Mouse (Mus musculus) ES-Bruce4 (cell line): ENCODE measurements around the gene Tti1.
"Not testable (repeated sequence)": the region's sequence is repeated elsewhere in the genome, so short reads cannot be mapped to it uniquely, and the experiment has no call there.

Experiments used
- CTCF ChIP-seq: IDR thresholded peaks from one replicate; pipeline ENCODE4 v1.8.1; 2011; ENCODE audit warnings: low read depth, low read length
- EP300 ChIP-seq: IDR thresholded peaks from 2 replicates; pipeline ENCODE4 v1.6.1; 2011; ENCODE audit warnings: low read depth, low read length; ENCODE audit not compliant: insufficient read depth
- POLR2A ChIP-seq: IDR thresholded peaks from one replicate; pipeline ENCODE4 v1.8.1; 2011; ENCODE audit warnings: low read length; ENCODE audit not compliant: insufficient read depth

GRCm38 (mm10) chr2:158055383-158055782 is 27.1 kb upstream of the Tti1 start:
- not testable (repeated sequence) for TF ChIP-seq POLR2A, CTCF, EP300
